Mouse (Mus musculus): ENCODE measurements at regions not wholly inside any gene's neighbourhood (a gene's known extent, or its start where the extent isn't known, plus 50 kb on each side); places are given as distances from the start of the nearest gene placed in this dataset.

GRCm38 (mm10) chr10:16438414-16438813 lies 1284.6 kb upstream of the Cited2 start:
- DNase-seq = no peak

GRCm38 (mm10) chr10:16440932-16441640 lies 1281.9 kb upstream of the Cited2 start:
- peak in 1 of 2 experiments; percentile 2 for DNase-seq

GRCm38 (mm10) chr10:16441661-16442072 lies 1281.4 kb upstream of the Cited2 start:
- no peak for DNase-seq

DNA sequence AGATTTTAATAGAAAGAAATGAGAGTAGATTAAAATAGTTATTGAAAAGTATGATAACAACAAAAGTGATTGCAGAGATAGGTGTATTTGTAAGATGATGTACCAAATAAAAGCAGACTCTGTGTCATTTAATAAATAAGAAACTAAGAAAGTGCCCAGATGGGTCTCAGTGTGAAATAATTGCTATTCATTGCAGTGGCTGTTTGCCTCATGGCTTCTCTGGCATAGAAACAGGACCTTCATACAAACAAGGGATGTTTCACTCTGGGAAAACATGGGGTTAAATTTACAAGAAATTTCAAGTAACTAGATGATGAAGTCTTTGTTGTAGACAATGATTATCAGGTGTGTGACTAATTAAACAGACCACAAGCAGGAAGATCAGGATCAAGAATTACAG lies 1279.1 kb upstream of the Cited2 start:
- no peak for DNase-seq

DNA sequence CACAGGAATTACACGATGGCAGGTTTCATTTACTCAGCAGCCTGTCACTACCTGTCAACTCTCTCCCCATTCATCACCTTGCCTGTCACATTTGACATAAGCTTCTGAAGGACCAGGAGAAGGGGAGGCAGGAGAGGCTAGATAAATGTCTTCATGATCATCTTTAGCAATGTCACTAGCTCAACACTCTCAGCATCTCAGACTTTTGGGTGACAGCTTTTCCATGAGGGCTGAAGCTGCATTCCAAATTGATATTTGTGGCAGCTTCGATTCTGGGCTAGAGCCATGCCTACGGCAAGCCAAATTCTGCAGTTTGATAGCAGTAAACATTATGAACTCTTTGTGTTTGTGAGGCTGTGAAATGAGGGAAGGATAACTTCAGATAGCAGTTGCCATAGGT lies 1255.1 kb upstream of the Cited2 start:
- DNase-seq = no peak

- no peak for DNase-seq
Measured at GRCm38 (mm10) chr10:16469711-16470110, 1253.3 kb upstream of the Cited2 start.

GRCm38 (mm10) chr10:16473952-16474521 lies 1249.0 kb upstream of the Cited2 start:
- DNase-seq = no peak

- peak in 1 of 2 experiments; percentile 3 for DNase-seq
Measured at GRCm38 (mm10) chr10:16498580-16498979, 1224.4 kb upstream of the Cited2 start.

GRCm38 (mm10) chr10:16507681-16508080 lies 1215.3 kb upstream of the Cited2 start:
- DNase-seq = peak in 1 of 2 experiments; percentile 2

DNA sequence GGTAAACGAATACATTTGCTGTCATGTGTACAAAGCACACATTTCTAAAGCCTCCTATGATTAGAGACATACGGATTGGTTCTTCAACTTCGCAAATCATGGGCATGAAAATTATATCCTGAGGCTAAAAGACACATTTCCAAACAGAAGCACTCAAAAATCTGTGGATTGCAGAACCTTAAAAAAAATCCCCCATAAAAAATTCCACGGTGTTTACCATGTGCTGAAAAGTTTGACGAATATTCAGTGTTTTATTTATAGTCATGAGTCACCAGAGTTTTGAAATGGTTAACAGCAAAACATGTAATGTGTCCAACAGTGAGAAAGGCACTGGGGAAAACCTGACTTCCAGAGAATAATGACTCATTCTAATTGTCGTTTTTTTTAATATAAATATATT lies 1214.9 kb upstream of the Cited2 start:
- no peak for DNase-seq

DNA sequence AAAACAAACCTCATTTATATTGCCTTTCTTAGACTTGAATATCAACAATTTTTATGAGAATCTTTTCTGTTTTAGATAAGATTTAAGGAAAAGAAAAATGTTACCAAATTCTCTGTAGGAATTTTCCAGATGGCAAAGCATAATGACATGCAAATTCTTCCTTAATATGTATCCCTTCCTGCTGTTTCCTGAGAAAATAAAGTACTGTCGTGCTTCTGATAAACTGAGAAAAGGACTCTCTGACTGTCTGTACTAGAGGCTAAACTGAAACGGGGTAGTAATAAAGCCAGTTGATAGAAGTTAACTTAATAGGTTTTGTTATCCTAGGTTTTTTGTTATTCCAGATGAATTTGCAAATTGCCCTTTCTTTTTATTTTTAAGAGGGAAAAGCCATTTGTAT lies 1208.4 kb upstream of the Cited2 start:
- no peak for DNase-seq

DNA sequence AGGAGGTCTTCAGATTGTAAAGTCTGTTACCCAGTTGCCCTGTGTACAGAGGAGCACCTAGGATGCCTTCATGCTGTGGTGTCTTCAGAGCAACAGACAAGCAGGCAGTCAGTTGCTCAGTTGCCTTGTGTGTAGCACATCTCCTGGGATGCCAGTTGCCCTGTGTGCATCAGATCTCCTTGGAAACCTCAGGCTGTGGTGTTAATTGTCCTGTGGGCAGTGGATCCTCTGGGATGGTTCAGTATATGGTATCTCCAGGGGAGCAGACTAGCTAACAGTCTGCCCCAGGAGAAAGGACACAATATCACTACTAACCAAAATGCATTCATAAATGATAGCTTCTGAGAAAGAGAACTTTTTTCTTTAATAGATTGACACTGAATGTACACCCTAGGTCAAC lies 1201.1 kb upstream of the Cited2 start:
- DNase-seq = no peak

- no peak for DNase-seq
Measured at GRCm38 (mm10) chr10:16524101-16524500, 1198.9 kb upstream of the Cited2 start.

DNA sequence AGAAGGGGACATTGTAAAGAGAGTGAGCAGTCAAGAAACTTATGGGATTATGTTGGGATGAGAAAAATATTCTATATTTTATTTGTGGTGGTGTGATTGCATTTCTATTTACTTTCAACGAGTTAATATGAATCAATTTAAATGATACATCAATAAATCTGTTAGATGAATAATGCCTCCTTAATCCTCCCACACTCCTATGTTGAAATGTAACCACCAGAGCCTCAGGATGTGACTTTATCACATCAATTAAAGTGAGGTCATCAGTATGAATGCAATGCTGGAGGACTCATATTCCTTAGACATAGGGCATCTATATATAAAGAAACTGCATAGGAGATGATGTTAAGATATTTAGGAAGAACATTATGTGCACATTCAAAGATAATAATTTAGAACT lies 1195.3 kb upstream of the Cited2 start:
- DNase-seq = no peak

- DNase-seq = no peak
Measured at GRCm38 (mm10) chr10:16537660-16538059, 1185.4 kb upstream of the Cited2 start.

- no peak for DNase-seq
Measured at GRCm38 (mm10) chr10:16538379-16538778, 1184.6 kb upstream of the Cited2 start.

DNA sequence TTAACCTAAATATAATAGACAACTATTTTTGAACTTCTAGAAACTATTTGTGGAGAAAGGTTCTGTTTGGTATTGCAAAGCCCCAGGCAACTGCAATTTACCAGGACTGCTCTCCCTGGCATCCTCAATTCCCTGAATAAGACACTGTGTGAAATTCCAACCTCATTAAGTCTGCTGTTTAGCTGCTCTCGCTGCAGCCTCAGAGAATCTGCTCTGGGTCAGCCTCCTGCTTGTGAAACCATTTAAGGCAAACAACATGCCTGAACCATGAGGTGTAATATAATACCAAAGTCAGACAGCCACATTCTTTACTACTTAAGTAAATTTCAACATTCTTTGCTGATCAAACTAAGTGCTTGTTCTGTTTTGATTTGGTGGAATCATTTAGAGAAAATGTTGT lies 1177.6 kb upstream of the Cited2 start:
- DNase-seq = no peak

DNA sequence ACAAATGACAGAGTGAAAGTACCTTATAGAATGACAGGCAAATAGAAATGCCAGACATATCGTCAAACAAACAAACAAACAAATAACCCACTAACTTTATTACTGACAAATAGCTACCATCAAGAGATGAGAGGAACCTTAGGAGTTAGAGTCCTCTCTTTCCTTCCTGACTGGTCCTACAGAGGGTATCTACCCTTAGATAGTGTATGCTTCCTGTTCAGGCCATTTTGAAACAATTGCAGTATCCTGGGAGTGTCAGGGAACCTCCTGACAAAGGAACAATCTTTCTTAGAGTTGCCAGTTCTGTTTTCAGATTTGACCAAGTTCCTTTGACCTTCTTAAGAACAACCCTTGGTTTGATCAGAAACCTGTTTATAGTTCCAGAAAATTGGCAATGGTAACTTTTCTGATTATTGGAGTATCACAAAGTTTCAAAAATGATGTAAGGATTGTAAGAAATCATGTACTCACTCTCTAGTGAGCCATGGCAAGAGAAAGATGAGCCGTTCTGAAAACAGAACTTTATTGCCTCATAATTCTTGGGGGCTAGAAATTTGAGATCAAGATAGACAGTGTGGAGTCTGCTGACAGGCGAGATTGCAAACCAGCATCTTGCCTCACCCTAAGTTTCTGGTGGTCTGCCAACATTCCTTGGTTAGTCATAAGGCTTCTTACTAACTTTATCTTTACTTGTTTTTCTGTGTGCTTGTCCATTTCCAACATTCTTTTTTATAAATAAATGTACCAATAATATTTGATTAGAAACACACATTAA lies 1170.0 kb upstream of the Cited2 start:
- DNase-seq = peak; percentile 33 to 43

GRCm38 (mm10) chr10:16574568-16574967 lies 1148.5 kb upstream of the Cited2 start:
- no peak for DNase-seq

DNA sequence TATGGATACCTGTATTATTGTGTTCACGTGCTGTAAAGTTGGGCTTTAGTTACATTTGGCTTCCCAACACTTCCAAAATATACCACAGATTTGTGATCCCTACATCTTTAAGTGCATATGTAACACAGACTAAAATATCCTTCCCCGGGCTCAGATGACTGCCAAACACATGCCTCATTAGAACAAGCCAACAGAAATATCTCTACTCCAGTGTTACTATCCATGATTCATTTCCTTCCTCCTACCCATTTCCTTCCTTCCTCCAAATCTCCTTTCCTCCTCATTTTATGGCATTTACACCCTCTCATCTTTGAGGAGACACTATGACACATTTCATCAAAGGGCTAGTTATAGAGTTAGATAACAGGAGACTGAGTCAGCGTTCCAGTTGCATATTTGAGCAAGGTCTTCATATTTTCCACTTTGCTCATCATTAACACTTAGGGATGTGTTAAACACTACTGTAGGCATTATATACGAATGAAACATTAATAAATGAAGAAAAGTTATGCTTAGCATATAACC lies 1144.4 kb upstream of the Cited2 start:
- no peak for DNase-seq

DNA sequence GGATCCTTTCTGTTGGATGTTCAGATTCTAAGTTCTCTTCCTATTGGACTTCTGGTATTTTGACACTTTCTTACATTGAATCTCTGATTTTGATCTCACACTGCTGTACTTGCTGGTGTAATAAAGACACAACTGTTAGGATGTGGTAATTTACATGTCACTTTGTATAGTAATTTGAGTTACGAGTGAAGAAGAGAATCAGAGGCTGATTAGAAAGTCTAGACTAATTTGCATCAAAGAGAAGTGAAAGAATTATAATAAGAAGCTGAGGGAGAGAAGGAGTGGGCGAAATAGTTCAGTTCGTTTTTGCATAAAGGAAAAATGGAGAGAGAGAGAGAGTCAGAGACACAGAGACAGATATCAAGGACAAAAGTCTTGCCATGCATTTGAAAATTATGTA lies 1142.8 kb upstream of the Cited2 start:
- no peak for DNase-seq

- no peak for DNase-seq
Measured at GRCm38 (mm10) chr10:16588833-16589232, 1134.2 kb upstream of the Cited2 start.

- DNase-seq = peak; percentile 37 to 46
Measured at GRCm38 (mm10) chr10:16589399-16589798, 1133.6 kb upstream of the Cited2 start.

Data from adrenal gland, postnatal 36 days (tissue).